Mouse (Mus musculus) layer of hippocampus, adult 2 months (tissue): ENCODE results near the gene Mrto4. TPM values are rescaled to one million over a fixed set of nuclear protein-coding genes. Genes with fewer than 3 reads are reported as not detected.

Source experiments
- DNase-seq, 2 experiments: peaks; one replicate each; pipeline ENCODE4 v3.0.0; 2022; ENCODE audit warnings: low spot score in 2 of 2
- H3K27ac ChIP-seq: fragments of 200-600 bp; 2 replicates; pipeline ENCODE4 v1.8.1; 2022
- H3K4me3 ChIP-seq: fragments of 200-600 bp; 2 replicates; pipeline ENCODE4 v1.8.1; 2022; ENCODE audit warnings: mild to moderate bottlenecking
- CTCF ChIP-seq: fragments of 200-600 bp; conservative IDR thresholded peaks from 2 replicates; pipeline ENCODE4 v1.8.1; 2022; ENCODE audit warnings: antibody characterized with exemption, mild to moderate bottlenecking, moderate library complexity
- total RNA-seq, 2 experiments: library from RNA; stranded (reverse); gene quantifications; 2 replicates each; pipeline ENCODE4 v1.2.3; 2021

Mrto4 gene
- total RNA-seq, 2 experiments from 2014 or later, result 51.5 to 53.6 TPM

DNA sequence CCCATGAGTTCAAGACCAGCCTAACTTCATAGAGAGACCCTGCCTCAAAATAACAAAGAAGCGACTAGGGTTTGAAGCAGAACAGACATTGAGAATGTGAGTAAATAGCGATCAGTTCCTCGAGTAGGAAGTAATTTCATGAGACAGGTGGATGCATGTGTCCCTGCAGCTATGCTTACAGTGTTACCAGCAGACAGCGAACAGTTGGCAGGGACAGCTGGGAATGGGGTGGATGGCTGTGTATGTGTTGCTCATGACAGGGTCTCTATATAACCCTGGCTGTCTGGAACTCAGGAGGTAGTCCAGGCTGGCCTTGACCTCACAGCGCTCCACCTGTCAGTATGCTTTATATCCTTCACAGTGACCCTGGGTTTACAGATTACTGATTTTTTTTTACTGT is 15.7 kb upstream of the Mrto4 start:
- H3K4me3 ChIP-seq, result no peak overlapping the region
- no peak for TF ChIP-seq CTCF
- peak in 1 of 2 experiments; percentile 32 for DNase-seq

GRCm38 (mm10) chr4:139367336-139367735 is 15.0 kb upstream of the Mrto4 start:
- no peak for TF ChIP-seq CTCF
- no peak overlapping the region for H3K27ac ChIP-seq
- no peak for DNase-seq
- H3K4me3 ChIP-seq, result no peak overlapping the region

More for the DNA sequence above, 15.7 kb upstream of the Mrto4 start:
- no peak overlapping the region for H3K27ac ChIP-seq

GRCm38 (mm10) chr4:139360761-139361548 is 8.6 kb upstream of the Mrto4 start:
- no peak for DNase-seq
- no peak overlapping the region for H3K4me3 ChIP-seq
- TF ChIP-seq CTCF, result no peak
- no peak overlapping the region for H3K27ac ChIP-seq

GRCm38 (mm10) chr4:139357211-139357610 is 4.8 kb upstream of the Mrto4 start:
- no peak for DNase-seq
- no peak for TF ChIP-seq CTCF
- Histone ChIP-seq H3K27ac (no peak overlapping the region), H3K4me3 (no peak overlapping the region)

- Histone ChIP-seq H3K27ac (peak overlapping the region; percentile 99), H3K4me3 (peak overlapping the region; percentile 81)
- TF ChIP-seq CTCF, result no peak
- DNase-seq, result no peak
These were observed 456 bp upstream of the Mrto4 start for GRCm38 (mm10) chr4:139352832-139353231.

GRCm38 (mm10) chr4:139345416-139346019 is 6.9 kb downstream of the Mrto4 start:
- H3K27ac ChIP-seq, result no peak overlapping the region
- no peak overlapping the region for H3K4me3 ChIP-seq
- no peak for TF ChIP-seq CTCF
- no peak for DNase-seq

GRCm38 (mm10) chr4:139343718-139344117 is 8.7 kb downstream of the Mrto4 start:
- TF ChIP-seq CTCF, result no peak
- H3K4me3 ChIP-seq, result no peak overlapping the region
- H3K27ac ChIP-seq, result no peak overlapping the region; the same call in 1 of the 2 replicates

DNA sequence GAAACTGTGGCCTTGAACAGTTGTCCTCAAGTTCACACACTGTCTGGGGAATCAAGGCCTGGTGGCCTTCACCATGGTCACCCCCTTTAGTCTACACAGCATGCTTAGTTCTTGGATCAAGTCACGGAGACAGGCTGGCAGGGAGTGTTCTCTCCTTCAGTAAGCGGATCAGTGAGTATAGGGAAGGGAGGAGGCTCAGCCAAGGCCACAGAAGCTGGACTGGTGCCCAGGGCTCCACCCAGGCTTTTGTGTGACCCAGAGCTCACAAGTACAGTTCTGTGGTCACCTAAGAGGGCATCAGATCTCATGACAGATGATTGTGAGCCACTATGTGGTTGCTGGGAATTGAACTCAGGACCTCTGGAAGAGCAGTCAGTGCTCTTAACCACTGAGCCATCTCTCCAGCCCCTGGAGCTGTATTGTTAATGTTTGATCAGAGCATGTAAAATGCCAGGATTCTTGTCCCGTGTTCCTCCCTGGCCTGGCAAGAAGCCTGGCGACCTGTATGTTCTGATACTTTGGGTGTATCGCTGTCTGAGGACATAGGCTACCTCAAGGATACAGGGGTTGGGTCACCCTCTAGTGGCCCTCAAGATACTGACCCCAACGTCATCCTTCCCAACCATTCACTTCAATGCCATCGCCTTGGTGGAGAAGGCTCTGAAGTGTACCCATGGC is 10.7 kb downstream of the Mrto4 start:
- Histone ChIP-seq H3K27ac (no peak overlapping the region), H3K4me3 (no peak overlapping the region)
- DNase-seq, result no peak
- TF ChIP-seq CTCF, result no peak

More at GRCm38 (mm10) chr4:139343718-139344117, 8.7 kb downstream of the Mrto4 start:
- peak; percentile 41 to 50 for DNase-seq

- TF ChIP-seq CTCF, result no peak
These were observed 11.5 kb downstream of the Mrto4 start for GRCm38 (mm10) chr4:139340835-139341234.

GRCm38 (mm10) chr4:139338145-139338544 is 14.2 kb downstream of the Mrto4 start:
- Histone ChIP-seq H3K27ac (no peak overlapping the region), H3K4me3 (no peak overlapping the region)
- TF ChIP-seq CTCF, result no peak
- DNase-seq, result no peak

More at GRCm38 (mm10) chr4:139340835-139341234, 11.5 kb downstream of the Mrto4 start:
- Histone ChIP-seq H3K4me3 (no peak overlapping the region), H3K27ac (no peak overlapping the region)
- no peak for DNase-seq

GRCm38 (mm10) chr4:139336822-139337483 is 15.4 kb downstream of the Mrto4 start:
- Histone ChIP-seq H3K27ac (no peak overlapping the region), H3K4me3 (no peak overlapping the region; the same call in 1 of the 2 replicates)
- TF ChIP-seq CTCF, result peak; percentile 85
- DNase-seq, result peak; percentile 31 to 73

GRCm38 (mm10) chr4:139335507-139335906 is 16.9 kb downstream of the Mrto4 start:
- TF ChIP-seq CTCF, result no peak
- H3K27ac ChIP-seq, result no peak overlapping the region
- no peak overlapping the region for H3K4me3 ChIP-seq
- no peak for DNase-seq
